Mouse (Mus musculus) left cerebral cortex, adult 9 months (tissue): ENCODE measurements around the gene Kat2b.
"Not testable (repeated sequence)": the region's sequence is repeated elsewhere in the genome, so short reads cannot be mapped to it uniquely, and the experiment has no call there.

Experiments
- DNase-seq, 2 experiments: peaks; one replicate each; pipeline ENCODE4 v3.0.0; 2022; ENCODE audit warnings: low spot score in 2 of 2

Kat2b gene

DNA sequence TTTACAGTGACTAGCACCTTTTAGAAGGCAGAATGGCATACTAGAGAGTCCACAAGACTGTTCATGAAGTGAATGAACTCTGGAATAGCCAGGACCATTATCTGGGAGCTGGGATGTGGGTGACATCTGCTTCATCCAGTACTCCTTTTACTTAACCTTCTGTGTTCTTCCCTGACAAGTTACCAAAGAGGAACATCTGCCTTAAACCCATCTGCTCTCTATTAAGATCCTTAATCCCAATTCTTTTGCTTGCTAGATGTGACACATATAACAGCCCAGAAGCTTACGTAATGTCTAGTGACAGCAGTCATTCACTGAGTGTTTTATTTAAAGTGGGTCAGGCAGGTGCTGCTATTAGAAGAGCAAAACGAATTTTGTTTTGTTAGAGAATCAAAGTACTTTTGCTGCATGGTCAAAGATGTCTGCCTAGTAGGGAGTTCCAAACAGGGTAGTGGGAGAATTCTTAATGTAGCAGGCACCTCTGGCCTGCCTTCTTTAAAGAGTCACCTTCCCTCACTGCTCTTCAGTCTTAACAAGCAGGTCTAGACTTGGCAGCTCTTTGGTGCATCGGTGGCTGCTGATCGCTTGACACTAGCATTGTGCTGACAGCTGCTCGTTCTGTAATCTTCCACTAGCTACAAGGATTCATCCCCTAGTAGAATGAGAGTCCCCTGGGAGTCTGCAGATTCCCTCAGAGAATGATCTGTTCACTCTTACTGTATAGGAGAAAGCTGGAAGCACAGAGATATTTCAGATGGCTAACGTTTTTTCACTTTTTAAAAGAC is 94.6 kb downstream of the Kat2b start:
- no peak for DNase-seq

DNA sequence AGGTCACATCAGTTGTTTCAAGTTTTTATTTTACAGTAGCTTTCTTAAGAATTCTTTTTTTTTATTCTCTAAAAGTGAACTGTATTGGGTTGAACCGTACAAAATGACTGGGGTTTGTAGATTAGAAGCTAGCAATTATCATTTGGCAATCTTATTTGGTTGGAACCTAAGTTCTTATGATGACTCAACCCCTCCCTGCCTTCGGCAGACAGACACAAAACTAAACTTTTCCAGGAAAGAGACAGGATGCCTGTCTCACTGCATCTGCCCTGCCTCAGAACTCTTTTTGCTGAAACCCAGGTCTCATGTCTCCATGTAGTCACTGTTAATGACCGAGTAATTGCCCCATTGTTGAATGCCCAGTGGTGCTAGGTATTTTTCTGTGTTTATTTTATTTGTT is 97.6 kb downstream of the Kat2b start:
- no peak for DNase-seq

DNA sequence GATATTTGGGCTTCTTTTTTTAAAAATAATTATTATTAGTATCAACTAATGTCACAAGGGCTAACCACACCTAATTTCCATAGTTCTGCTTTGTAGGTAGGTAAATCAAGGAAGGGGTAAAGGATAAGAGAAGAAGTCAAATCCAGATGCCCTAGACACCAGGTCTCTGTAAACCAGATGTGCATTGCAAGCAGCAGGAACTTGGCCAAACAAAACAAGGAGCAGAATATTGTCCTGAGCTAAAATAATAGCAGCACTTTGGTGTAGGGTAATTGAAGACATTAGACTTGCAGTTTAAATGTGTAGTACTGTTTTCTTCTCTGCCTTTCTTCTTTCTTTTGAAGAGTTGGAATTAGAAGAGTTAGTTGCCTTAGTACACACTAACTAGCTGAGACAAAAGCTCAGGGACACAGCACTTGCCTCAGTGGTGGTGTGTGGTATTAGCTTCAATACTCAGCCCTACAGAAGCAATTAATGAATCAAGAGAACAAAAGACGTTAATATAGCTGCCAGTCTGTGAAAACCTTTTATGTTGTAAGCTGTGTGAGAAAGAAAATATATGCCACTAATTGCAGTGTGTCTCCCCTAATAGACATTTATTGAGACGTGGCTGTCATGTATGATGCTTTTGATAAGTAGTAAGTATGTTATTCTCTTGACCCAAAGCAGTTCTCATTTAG is 98.2 kb downstream of the Kat2b start:
- DNase-seq = no peak

DNA sequence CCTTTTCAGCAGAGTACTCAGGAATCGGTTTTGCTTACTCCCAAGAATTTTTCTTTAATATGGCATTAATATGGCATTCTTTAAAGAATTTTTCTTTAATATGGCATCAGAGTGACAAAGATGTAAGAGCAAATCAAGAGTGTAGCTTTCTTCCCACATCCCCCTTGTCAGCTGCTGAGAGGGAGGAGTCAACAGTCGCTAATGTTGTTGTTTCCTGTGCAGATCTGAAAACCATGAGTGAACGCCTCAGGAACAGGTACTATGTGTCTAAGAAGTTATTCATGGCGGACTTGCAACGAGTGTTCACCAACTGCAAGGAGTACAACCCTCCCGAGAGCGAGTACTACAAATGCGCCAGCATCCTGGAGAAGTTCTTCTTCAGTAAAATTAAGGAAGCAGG is 103.8 kb downstream of the Kat2b start:
- DNase-seq = no peak

DNA sequence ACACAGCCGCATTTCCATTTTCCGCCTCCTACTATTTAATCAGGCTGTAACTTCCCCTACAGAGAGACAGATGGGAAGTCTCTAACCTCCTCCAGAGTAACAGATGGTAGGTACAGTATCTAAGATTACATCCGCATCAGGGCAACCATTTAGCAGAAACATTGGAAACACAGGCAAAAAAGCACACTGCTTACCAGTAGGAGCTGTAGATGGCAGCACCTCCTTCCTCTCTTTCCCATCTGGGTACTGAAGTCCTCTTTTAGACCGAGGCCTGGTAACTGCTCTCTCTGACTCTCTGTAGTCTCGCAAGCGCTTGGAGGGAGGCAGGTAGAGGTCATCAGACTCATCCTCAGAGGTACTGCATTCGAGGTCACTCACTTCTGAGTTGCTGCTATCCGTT is 112.1 kb downstream of the Kat2b start:
- DNase-seq = peak; percentile 36 to 74

DNA sequence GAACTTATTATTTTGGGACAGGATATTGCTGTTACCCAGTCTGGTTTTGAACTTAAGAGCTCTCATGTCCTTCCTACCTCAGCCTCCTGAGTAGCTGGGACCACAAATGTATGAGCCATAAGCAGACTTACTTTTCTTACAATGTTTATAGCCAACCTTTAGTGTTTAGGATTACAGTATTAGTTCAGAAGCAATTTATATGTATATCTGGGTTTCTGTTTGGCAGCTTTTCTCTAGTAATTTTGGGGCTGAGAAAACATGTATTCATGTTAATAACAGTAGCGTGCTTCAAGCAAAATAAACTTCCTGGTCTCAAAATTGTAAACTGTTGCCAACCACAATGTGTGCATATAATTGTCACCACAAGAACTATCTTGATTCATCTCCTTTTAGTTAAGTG is 121.7 kb downstream of the Kat2b start:
- no peak for DNase-seq

DNA sequence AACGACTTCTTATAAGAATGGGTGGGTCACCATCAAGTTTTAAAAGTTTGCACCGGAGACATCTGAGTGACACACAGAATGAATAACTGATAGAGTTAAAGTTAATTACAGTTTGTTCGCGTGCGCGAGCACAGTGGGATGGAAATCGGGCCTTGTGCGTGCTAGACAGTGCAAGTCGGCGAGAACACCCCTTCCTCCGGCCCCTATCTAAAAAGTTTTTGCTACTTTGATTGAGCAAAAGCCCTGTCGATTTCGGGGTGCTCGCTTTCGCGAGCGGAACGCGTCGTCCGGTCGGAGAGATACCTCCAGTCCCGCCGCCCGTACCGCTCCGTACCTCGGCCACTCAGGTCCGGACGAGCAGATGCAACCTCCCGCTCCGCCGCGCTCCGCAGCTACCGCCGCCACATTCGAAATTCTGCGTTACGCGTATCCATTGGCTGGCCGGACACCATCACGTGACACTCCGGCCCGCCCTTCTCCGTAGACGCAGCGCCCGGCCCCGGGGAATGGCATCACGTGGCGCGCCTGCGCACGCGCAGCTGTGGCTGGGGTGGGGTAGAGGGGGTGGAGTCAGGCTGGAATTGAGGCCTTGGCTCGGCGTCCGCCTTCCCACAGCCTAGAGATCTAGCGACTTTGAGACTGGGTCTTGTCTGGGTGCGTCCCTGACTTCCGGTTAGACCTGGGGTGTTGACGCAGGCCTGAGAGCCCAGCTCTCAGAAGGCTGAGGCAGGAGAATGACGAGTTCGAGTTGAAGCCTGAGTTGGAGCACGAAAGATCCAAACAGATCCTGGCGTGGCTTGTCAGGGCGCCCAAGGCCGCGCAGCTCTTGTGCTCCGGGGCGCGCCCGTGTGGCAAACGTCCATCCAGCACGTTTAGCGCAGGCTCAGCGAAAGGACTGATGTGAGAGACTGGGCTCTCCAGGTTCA is 122.5 kb downstream of the Kat2b start, which contains the start of gene Sgo1:
TSS of gene Sgo1 (minus strand) at position 457 of the 926 bp plus-strand sequence.
- DNase-seq = peak; percentile 85 to 96

DNA sequence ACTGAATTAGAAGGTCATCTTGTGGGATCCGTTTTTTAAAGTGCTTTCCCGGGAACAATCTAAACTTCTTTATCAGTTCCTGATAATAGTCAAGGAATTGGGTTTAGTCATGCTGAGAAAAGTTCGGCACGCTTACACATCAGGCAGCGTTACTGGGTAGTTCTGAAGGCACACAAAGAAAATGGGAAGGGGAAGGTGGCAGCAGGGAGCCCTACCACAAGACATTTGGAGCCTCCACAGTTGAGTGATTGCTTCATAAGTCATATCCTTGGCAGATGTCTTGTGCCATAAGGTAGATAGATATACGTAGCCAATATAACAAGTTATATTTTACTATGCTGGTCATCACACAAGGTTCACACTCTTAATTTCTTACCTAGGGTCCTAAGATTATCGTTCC is 123.3 kb downstream of the Kat2b start:
- no peak for DNase-seq

DNA sequence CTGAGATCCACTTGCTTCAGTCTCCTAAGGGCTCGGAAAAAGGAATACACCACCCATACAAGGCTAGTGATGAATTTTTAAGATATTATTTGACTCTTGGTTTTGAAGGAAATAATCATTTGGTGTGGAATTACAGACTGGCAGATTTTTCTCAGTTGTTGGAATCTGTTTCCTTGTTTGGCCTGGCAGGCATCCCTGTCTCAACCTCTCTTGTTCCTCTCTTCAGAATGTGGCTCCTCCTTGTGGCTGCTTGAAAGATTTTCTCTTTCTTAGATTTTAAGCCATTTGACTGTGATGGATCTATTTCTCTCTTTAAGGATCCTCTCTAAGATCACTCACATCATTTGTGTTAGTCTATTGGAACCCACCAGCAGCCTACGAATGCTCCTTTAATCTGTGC is 127.4 kb downstream of the Kat2b start:
- peak in 1 of 2 experiments; percentile 10 for DNase-seq

DNA sequence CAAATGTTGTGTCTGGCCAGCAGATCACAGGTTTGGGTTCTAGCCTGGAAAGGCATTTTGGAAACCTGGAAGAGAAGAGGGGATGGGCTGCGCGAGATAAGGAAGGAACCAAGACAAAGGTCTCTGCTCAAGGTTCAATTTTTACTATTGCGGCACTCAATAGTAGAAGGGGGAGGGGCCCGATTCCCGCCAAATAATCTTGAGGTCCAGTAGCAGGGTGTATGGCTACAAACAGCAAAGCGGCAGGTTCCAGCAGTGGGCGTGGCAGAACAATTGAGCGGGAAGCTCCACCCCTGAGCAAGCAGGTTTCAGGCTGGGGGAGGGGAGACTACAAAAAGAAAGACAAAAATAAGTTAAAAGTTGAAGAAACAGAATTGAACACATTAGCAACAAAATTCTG is 130.9 kb downstream of the Kat2b start:
- not testable (repeated sequence) for DNase-seq

DNA sequence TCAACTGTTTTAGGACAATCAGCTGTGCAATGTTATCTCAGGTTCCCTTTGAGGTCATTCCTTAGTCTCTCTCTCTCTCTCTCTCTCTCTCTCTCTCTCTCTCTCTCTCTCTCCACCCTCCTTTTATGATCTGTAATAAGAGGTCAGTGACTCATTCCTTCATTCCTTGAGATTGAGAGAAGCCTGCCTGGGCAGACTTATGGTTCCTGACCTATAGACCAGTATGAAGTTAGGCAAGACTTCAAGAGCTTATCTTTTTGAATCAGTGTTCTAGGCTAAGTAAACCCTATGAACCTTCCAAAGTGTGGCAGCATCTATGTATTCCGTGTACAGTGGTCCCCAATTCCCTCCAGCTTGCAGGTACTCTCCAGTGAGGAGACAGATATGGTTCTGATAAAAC is 147.8 kb downstream of the Kat2b start:
- DNase-seq = no peak

DNA sequence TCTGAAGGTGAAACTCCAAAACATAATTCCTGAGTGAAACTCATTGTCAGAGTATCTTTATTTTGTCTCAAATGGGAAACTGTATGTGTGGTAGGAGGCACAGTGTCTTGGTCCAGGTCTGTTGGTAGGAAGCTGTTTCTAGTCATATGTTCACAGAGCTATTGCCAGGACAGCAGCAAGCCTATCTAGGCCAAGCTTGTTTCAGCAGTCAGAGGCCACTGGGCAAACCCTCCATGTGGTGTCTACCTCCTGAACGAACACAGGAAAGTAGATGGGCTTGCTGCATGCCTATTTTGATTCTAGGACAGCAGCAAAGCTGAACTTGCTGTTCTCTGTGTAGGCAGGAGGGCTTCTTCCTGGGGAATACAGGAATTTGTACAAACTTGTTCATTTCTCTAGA is 148.5 kb downstream of the Kat2b start:
- DNase-seq = not testable (repeated sequence)

DNA sequence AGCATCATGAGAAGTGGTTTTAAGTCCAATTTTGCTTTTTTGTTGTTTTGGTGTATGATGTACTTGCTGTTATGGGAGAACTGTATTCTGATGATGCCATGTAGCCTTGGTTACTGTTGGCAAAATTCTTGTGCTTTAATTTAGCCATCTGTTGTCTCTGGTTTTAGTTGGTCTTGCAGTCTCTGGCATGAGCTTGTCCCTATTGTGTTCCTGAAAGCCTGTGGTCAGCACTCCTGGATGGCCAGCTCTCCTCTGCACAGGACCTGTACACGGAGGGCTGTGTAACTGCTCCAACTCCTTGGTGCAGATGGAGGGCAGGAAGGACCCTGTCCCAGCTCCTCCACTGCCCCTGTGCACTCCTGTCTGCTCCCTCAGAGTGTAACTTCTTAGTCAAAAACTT is 151.8 kb downstream of the Kat2b start:
- DNase-seq = no peak

DNA sequence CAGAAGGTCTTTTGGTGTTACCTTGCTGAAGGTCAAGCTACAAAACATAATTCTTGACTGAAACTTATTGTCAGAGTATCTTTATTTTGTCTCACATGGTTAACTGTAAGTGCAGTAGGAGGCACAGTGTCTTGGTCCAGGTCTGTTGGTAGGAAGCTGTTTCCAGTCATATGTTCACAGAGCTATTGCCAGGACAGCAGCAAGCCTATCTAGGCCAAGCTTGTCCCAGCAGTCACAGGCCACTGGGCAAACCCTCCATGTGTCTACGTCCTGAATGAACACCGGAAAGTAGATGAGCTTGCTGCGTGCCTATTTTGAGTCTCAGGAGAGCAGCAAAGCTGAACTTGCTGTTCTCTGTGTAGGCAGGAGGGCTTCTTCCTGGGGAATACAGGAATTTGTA is 152.3 kb downstream of the Kat2b start:
- DNase-seq = not testable (repeated sequence)
